Mouse (Mus musculus): ENCODE measurements around the gene Gm10306. TPM values are rescaled to one million over a fixed set of nuclear protein-coding genes. Genes with fewer than 3 reads are reported as not detected.

Gm10306 gene
- polyA plus RNA-seq, 1 experiment from 2014 or later, result not detected

GRCm38 (mm10) chr4:94602496-94603030, 46.2 kb downstream of the Gm10306 start:
- no peaks in the 10 kb centered on the region for H3K9me3 ChIP-seq (ENCODE audit: control insufficient read depth, low read length)
- peak overlapping the region; percentile 95 for H3K4me3 ChIP-seq (replicated peaks; ENCODE audit: low read depth, low read length)
- no peaks in the 10 kb centered on the region for H3K36me3 ChIP-seq (ENCODE audit: control insufficient read depth, insufficient read depth, low read length)
- peak overlapping the region; percentile 94 for H3K9ac ChIP-seq (replicated peaks; ENCODE audit: low read length)
- no peaks in the 10 kb centered on the region for H3K27me3 ChIP-seq (ENCODE audit: control insufficient read depth, insufficient read depth, low read length)
- ATAC-seq (ENCODE audit: low FRiP score, low TSS enrichment), result no peak
- H3K27ac ChIP-seq (replicated peaks; ENCODE audit: low read depth, low read length), result peak overlapping the region; percentile 94
- H3K4me2 ChIP-seq (ENCODE audit: low read length), result peak overlapping the region; percentile 84
- H3K4me1 ChIP-seq (ENCODE audit: control insufficient read depth, insufficient read depth, low read length), result peaks cover 13% of the 10 kb centered on the region
- under 1% methylated on average over 33 of the region's 33 CpGs for WGBS
- no peak for DNase-seq

GRCm38 (mm10) chr4:94603031-94603629, 46.8 kb downstream of the Gm10306 start, which contains the start of gene Plaa:
TSS of gene Plaa (minus strand) at chr4:94603244.
- H3K27me3 ChIP-seq (ENCODE audit: control insufficient read depth, insufficient read depth, low read length), result no peaks in the 10 kb centered on the region
- H3K9ac ChIP-seq (replicated peaks; ENCODE audit: low read length), result peak within 1 kb of the TSS; percentile 94
- ATAC-seq (ENCODE audit: low FRiP score, low TSS enrichment) (peak; percentile 99), DNase-seq (peak; percentile 97)
- peak within 1 kb of the TSS; percentile 94 for H3K27ac ChIP-seq (replicated peaks; ENCODE audit: low read depth, low read length)
- H3K36me3 ChIP-seq (ENCODE audit: control insufficient read depth, insufficient read depth, low read length), result no peaks in the 10 kb centered on the region
- H3K4me2 ChIP-seq (ENCODE audit: low read length), result peak within 1 kb of the TSS; percentile 84
- no peaks in the 10 kb centered on the region for H3K9me3 ChIP-seq (ENCODE audit: control insufficient read depth, low read length)
- under 1% methylated on average over 60 of the region's 61 CpGs for WGBS
- H3K4me3 ChIP-seq (replicated peaks; ENCODE audit: low read depth, low read length), result peak within 1 kb of the TSS; percentile 95
- H3K4me1 ChIP-seq (ENCODE audit: control insufficient read depth, insufficient read depth, low read length), result peaks cover 13% of the 10 kb centered on the region

- ATAC-seq (ENCODE audit: low FRiP score, low TSS enrichment) (no peak), DNase-seq (no peak)
- Histone ChIP-seq H3K27me3 (ENCODE audit: control insufficient read depth, insufficient read depth, low read length) (no peaks in the 10 kb centered on the region), H3K36me3 (ENCODE audit: control insufficient read depth, insufficient read depth, low read length) (no peaks in the 10 kb centered on the region), H3K9me3 (ENCODE audit: control insufficient read depth, low read length) (no peaks in the 10 kb centered on the region), H3K9ac (replicated peaks; ENCODE audit: low read length) (no peak overlapping the region), H3K4me3 (replicated peaks; ENCODE audit: low read depth, low read length) (no peak overlapping the region), H3K4me2 (ENCODE audit: low read length) (no peak overlapping the region), H3K27ac (replicated peaks; ENCODE audit: low read depth, low read length) (no peak overlapping the region), H3K4me1 (ENCODE audit: control insufficient read depth, insufficient read depth, low read length) (peaks cover 13% of the 10 kb centered on the region)
- 90% methylated on average over 2 of the region's 2 CpGs for WGBS
Observed at GRCm38 (mm10) chr4:94604452-94605019, 48.2 kb downstream of the Gm10306 start.

GRCm38 (mm10) chr4:94605591-94605990, 49.2 kb downstream of the Gm10306 start:
- H3K27me3 ChIP-seq (ENCODE audit: control insufficient read depth, insufficient read depth, low read length), result no peaks in the 10 kb centered on the region
- DNase-seq, result no peak
- H3K9ac ChIP-seq (replicated peaks; ENCODE audit: low read length), result no peak overlapping the region
- H3K4me2 ChIP-seq (ENCODE audit: low read length), result no peak overlapping the region
- peaks cover 11% of the 10 kb centered on the region for H3K4me1 ChIP-seq (ENCODE audit: control insufficient read depth, insufficient read depth, low read length)
- H3K27ac ChIP-seq (replicated peaks; ENCODE audit: low read depth, low read length), result no peak overlapping the region
- ATAC-seq (ENCODE audit: low FRiP score, low TSS enrichment), result no peak
- no peak overlapping the region for H3K4me3 ChIP-seq (replicated peaks; ENCODE audit: low read depth, low read length)
- no peaks in the 10 kb centered on the region for H3K9me3 ChIP-seq (ENCODE audit: control insufficient read depth, low read length)
- WGBS, result 92% methylated on average over 2 of the region's 2 CpGs
- H3K36me3 ChIP-seq (ENCODE audit: control insufficient read depth, insufficient read depth, low read length), result no peaks in the 10 kb centered on the region

Other genes with a start within 250 kb of the Gm10306 start
- gene Caap1, start 250 bp downstream of the Gm10306 start, polyA plus RNA-seq (2014; fragmentation: Nextera tagmentation; extraction: Ambion mirVana), result 22.8 and 24.1 TPM in 2 replicates
- 62.7 and 79.5 TPM in 2 replicates for gene Plaa, start 46.7 kb downstream of the Gm10306 start, polyA plus RNA-seq (2014; fragmentation: Nextera tagmentation; extraction: Ambion mirVana)
- 27.8 and 32.2 TPM in 2 replicates for gene Ift74, start 57.9 kb downstream of the Gm10306 start, polyA plus RNA-seq (2014; fragmentation: Nextera tagmentation; extraction: Ambion mirVana)
- gene Lrrc19, start 93.6 kb downstream of the Gm10306 start, polyA plus RNA-seq (2014; fragmentation: Nextera tagmentation; extraction: Ambion mirVana), result 0.29 and 0.45 TPM in 2 replicates
- gene Tek, start 182.7 kb downstream of the Gm10306 start, polyA plus RNA-seq (2014; fragmentation: Nextera tagmentation; extraction: Ambion mirVana), result 4.2 and 9.3 TPM in 2 replicates

Measured in midbrain, embryonic 14.5 days (tissue).